Mouse (Mus musculus): ENCODE measurements at regions not wholly inside any gene's neighbourhood (a gene's known extent, or its start where the extent isn't known, plus 50 kb on each side); places are given as distances from the start of the nearest gene placed in this dataset.

- TF ChIP-seq POLR2A (IDR thresholded peaks at IDR 0.05; ENCODE audit: borderline replicate concordance, extremely low read depth, insufficient read depth, insufficient read length, poor library complexity, severe bottlenecking): no peak
- TF ChIP-seq CTCF (IDR thresholded peaks at IDR 0.05; ENCODE audit: borderline replicate concordance, extremely low read depth, insufficient read depth, insufficient read length): no peak
Observed at GRCm38 (mm10) chrX:99523306-99523705, 52.2 kb upstream of the Pja1 start.

All from brain, embryonic 14.5 days (tissue).